Mouse (Mus musculus) olfactory bulb, adult 2 months (tissue): Measurements from ENCODE around the gene Ntn5.
A peak's percentile ranks its signal among the peaks of the same experiment; 100 is the strongest.

ENCODE experiments used
- CTCF ChIP-seq: fragments of 200-500 bp; IDR thresholded peaks from 2 replicates; pipeline ENCODE4 v1.5.1; 2012; ENCODE audit warnings: low read depth, mild to moderate bottlenecking, low read length, moderate library complexity; ENCODE audit not compliant: insufficient read depth
- POLR2A ChIP-seq: fragments of 200-500 bp; IDR thresholded peaks from 2 replicates; pipeline ENCODE4 v1.6.1; 2012; ENCODE audit warnings: mild to moderate bottlenecking, low read depth, low read length, moderate library complexity; ENCODE audit not compliant: insufficient read depth

- TF ChIP-seq POLR2A (no peak), CTCF (peak; percentile 16; the same call in 1 of the 2 replicates)
Measured at GRCm38 (mm10) chr7:45730727-45731431, 47.1 kb downstream of the Ntn5 start.
